8 mouse cellular contexts compared by ENCODE assay signal in genomic region chr19:46055752-46056387, GRCm38 (mm10). TPM values are rescaled to one million over a fixed set of nuclear protein-coding genes. Genes with fewer than 3 reads are reported as not detected.
DNase-seq lines count a peak whose midpoint lies in the region; ATAC-seq and TF ChIP-seq lines count a peak whose summit lies in the region.

No protein-coding gene starts in this region.

- 3% methylated on average over 11 of the region's 11 CpGs for WGBS in heart, embryonic 11.5 days (ENCODE audit: insufficient replicate concordance)
- under 1% methylated on average over 11 of the region's 11 CpGs for WGBS in limb, embryonic 15.5 days

- H3K4me1 ChIP-seq in heart, embryonic 11.5 days (ENCODE audit: control insufficient read depth, insufficient read depth, low read length) = peaks cover 7% of the 10 kb centered on the region
- peaks cover 4 to 34% of the 10 kb centered on the region in 2 experiments; a peak in 3 of 4 replicates for H3K4me1 ChIP-seq in CH12.LX (ENCODE audit: control insufficient read depth in 1 of 2, insufficient read depth in 2 of 2)
- H3K4me1 ChIP-seq in limb, embryonic 15.5 days = peaks cover 25% of the 10 kb centered on the region; the same call in 1 of the 2 replicates

- TF ChIP-seq CTCF in CH12.LX (conservative IDR thresholded peaks at IDR 0.05 in 1 of 2, IDR thresholded peaks at IDR 0.05 in 1 of 2; ENCODE audit: low read depth in 2 of 2, low read length in 2 of 2) = peak in 1 of 2 experiments; percentile 70; a peak in 3 of 4 replicates

- no peak; the same call in 1 of the 2 replicates for TF ChIP-seq POLR2A in CH12.LX (IDR thresholded peaks at IDR 0.05; ENCODE audit: low read depth, low read length)

- dilution Hi-C loops in CH12.LX (cut with MboI; ENCODE audit: extremely low pct_ligation_motif_present, extremely low pct_unique_long_range_greater_than_20kb, low sequenced_read_pairs) = no loop called here

- peak overlapping the region; percentile 96; the same call in 1 of the 2 replicates for H3K27ac ChIP-seq in heart, embryonic 11.5 days (ENCODE audit: low read depth, low read length)
- peak overlapping the region; percentile 81; the same call in 1 of the 2 replicates for H3K27ac ChIP-seq in CH12.LX (ENCODE audit: insufficient read depth, low read depth)
- H3K27ac ChIP-seq in limb, embryonic 15.5 days = peak overlapping the region; percentile 97

- H3K9me3 ChIP-seq in heart, embryonic 11.5 days (replicated peaks; ENCODE audit: control insufficient read depth, low read length) = no peaks in the 10 kb centered on the region
- H3K9me3 ChIP-seq in CH12.LX (replicated peaks; ENCODE audit: low read length) = no peaks in the 10 kb centered on the region
- H3K9me3 ChIP-seq in limb, embryonic 15.5 days = no peaks in the 10 kb centered on the region

- DNase-seq in heart, adult 18-20 months = no peak
- DNase-seq in CH12.LX (ENCODE audit: extremely low read depth) = no peak
- DNase-seq in layer of hippocampus, postnatal 10 days (ENCODE audit: low spot score in 2 of 2) = no peak
- no peak for DNase-seq in ovary, adult 18-20 months (ENCODE audit: low spot score)

- peak overlapping the region; percentile 85 for H3K4me3 ChIP-seq in heart, embryonic 11.5 days (ENCODE audit: low read depth, low read length)
- H3K4me3 ChIP-seq in CH12.LX (replicated peaks in 1 of 3; ENCODE audit: low read depth in 2 of 3, low read length in 2 of 3, poor library complexity in 1 of 3) = peak overlapping the region; percentile 84 to 98 (median 95)
- peak overlapping the region; percentile 98 for H3K4me3 ChIP-seq in limb, embryonic 15.5 days

- in situ Hi-C loops in CH12.LX (cut with MboI; ENCODE audit: low pct_ligation_motif_present, low pct_unique_long_range_greater_than_20kb, low sequenced_read_pairs) = no loop called here

- peaks cover 38% of the 10 kb centered on the region for H3K79me2 ChIP-seq in CH12.LX (replicated peaks; ENCODE audit: control insufficient read depth, extremely low read depth, insufficient read depth, poor library complexity, severe bottlenecking)

- peak overlapping the region; percentile 87 for H3K4me2 ChIP-seq in heart, embryonic 11.5 days
- peak overlapping the region; percentile 96 for H3K4me2 ChIP-seq in CH12.LX (ENCODE audit: insufficient read depth, low read depth, poor library complexity, severe bottlenecking)
- peak overlapping the region; percentile 44 for H3K4me2 ChIP-seq in limb, embryonic 15.5 days

- no peak for TF ChIP-seq EP300 in CH12.LX (IDR thresholded peaks at IDR 0.05; ENCODE audit: low read length)

- peak; percentile 21 for TF ChIP-seq RAD21 in CH12.LX (IDR thresholded peaks at IDR 0.05; ENCODE audit: low read depth, low read length)

- H3K27me3 ChIP-seq in heart, embryonic 11.5 days (ENCODE audit: control insufficient read depth, insufficient read depth, low read length) = no peaks in the 10 kb centered on the region
- H3K27me3 ChIP-seq in CH12.LX (replicated peaks) = no peaks in the 10 kb centered on the region
- H3K27me3 ChIP-seq in limb, embryonic 15.5 days = no peaks in the 10 kb centered on the region

- H3K36me3 ChIP-seq in heart, embryonic 11.5 days (ENCODE audit: control insufficient read depth, insufficient read depth, low read length) = no peaks in the 10 kb centered on the region
- H3K36me3 ChIP-seq in CH12.LX (replicated peaks in 1 of 2; ENCODE audit: control insufficient read depth in 1 of 2, insufficient read depth in 1 of 2, low read length in 1 of 2) = peaks cover 0 to 14% of the 10 kb centered on the region in 2 experiments
- H3K36me3 ChIP-seq in limb, embryonic 15.5 days = no peaks in the 10 kb centered on the region

- ATAC-seq in heart, embryonic 11.5 days (replicated peaks; ENCODE audit: insufficient number of reproducible peaks, low FRiP score, low TSS enrichment) = peak; percentile 64
- peak; percentile 80 for ATAC-seq in erythroid progenitor cell, adult 5-6 weeks (replicated peaks; ENCODE audit: low FRiP score, poor library complexity, severe bottlenecking)
- ATAC-seq in limb, embryonic 15.5 days (ENCODE audit: insufficient number of reproducible peaks, low FRiP score, low TSS enrichment, low read depth) = peak; percentile 68
- peak; percentile 82 for ATAC-seq in neutrophil, adult 5-6 weeks (ENCODE audit: extremely low read depth, insufficient number of reproducible peaks, low FRiP score, poor library complexity, severe bottlenecking)

- H3K9ac ChIP-seq in heart, embryonic 11.5 days (ENCODE audit: low read depth, low read length) = peak overlapping the region; percentile 94
- peak overlapping the region; percentile 89 for H3K9ac ChIP-seq in CH12.LX (ENCODE audit: insufficient read depth, low read depth)
- 0 out of 2 replicates have a peak overlapping the region, but pooled peaks have one; percentile 20 for H3K9ac ChIP-seq in limb, embryonic 15.5 days

TF ChIP-seq in CH12.LX, 34 proteins besides CTCF, POLR2A, EP300 and RAD21:
- TF ChIP-seq SMC3 (IDR thresholded peaks at IDR 0.05; ENCODE audit: low read depth, low read length) (peak; percentile 30), HCFC1 (IDR thresholded peaks at IDR 0.05; ENCODE audit: low read depth, low read length) (no peak)

RNA-seq across cellular contexts. Expression of gene Ldb1, which starts 10.9 kb away (rescaled TPM):
- 53.6 and 59.7 TPM in 2 replicates for polyA plus RNA-seq in heart, embryonic 11.5 days (2014; fragmentation: Nextera tagmentation; extraction: Ambion mirVana)
- total RNA-seq in heart, adult 18-20 months (2021) = 10 to 100 TPM; 35.2 to 37.3 TPM
- 56.9 and 63.1 TPM in 2 replicates for total RNA-seq in CH12.LX (2012; rRNA removed)
- total RNA-seq in CH12.LX (2014; rRNA removed) = 59.2 and 67.6 TPM in 2 replicates
- 114 and 120 TPM in 2 replicates for polyA plus RNA-seq in CH12.LX (2012; ENCODE audit: insufficient read length, low read depth)
- 45.3 and 53.3 TPM in 2 replicates for total RNA-seq in erythroid progenitor cell, adult 5-6 weeks (2015; ENCODE audit: low replicate concordance)
- 62.8 and 77.5 TPM in 2 replicates for total RNA-seq in erythroid progenitor cell, adult 5-6 weeks (2017; ENCODE audit: low replicate concordance)
- polyA plus RNA-seq in limb, embryonic 15.5 days (2015; fragmentation: Nextera tagmentation; extraction: Ambion mirVana) = 87.0 and 103 TPM in 2 replicates
- 162 and 164 TPM in 2 replicates for total RNA-seq in neutrophil, adult 5-6 weeks (2017)
- 100 to 1,000 TPM; 104 to 113 TPM for total RNA-seq in layer of hippocampus, postnatal 10 days (2021)

RNA-seq across cellular contexts. Expression of gene Pprc1, which starts 11.2 kb away (rescaled TPM):
- 36.8 and 46.7 TPM in 2 replicates for polyA plus RNA-seq in heart, embryonic 11.5 days (2014; fragmentation: Nextera tagmentation; extraction: Ambion mirVana)
- 10 to 100 TPM; 14.2 to 14.9 TPM for total RNA-seq in heart, adult 18-20 months (2021)
- total RNA-seq in CH12.LX (2012; rRNA removed) = 21.2 and 26.1 TPM in 2 replicates
- 9.2 and 13.0 TPM in 2 replicates for total RNA-seq in CH12.LX (2014; rRNA removed)
- 65.0 and 68.7 TPM in 2 replicates for polyA plus RNA-seq in CH12.LX (2012; ENCODE audit: insufficient read length, low read depth)
- 69.2 and 76.8 TPM in 2 replicates for total RNA-seq in erythroid progenitor cell, adult 5-6 weeks (2015; ENCODE audit: low replicate concordance)
- total RNA-seq in erythroid progenitor cell, adult 5-6 weeks (2017; ENCODE audit: low replicate concordance) = 76.5 and 82.0 TPM in 2 replicates
- 36.8 and 37.0 TPM in 2 replicates for polyA plus RNA-seq in limb, embryonic 15.5 days (2015; fragmentation: Nextera tagmentation; extraction: Ambion mirVana)
- 9.7 and 13.0 TPM in 2 replicates for total RNA-seq in neutrophil, adult 5-6 weeks (2017)
- total RNA-seq in layer of hippocampus, postnatal 10 days (2021) = 10 to 100 TPM; 34.7 to 36.2 TPM

RNA-seq across cellular contexts. Expression of gene Nolc1, which starts 19.8 kb away (rescaled TPM):
- 64.1 and 65.4 TPM in 2 replicates for polyA plus RNA-seq in heart, embryonic 11.5 days (2014; fragmentation: Nextera tagmentation; extraction: Ambion mirVana)
- total RNA-seq in heart, adult 18-20 months (2021) = 10 to 100 TPM; 17.9 to 19.1 TPM
- total RNA-seq in CH12.LX (2012; rRNA removed) (88.0 and 137 TPM in 2 replicates), CH12.LX (2014; rRNA removed) (96.0 and 99.2 TPM in 2 replicates)
- 333 and 358 TPM in 2 replicates for polyA plus RNA-seq in CH12.LX (2012; ENCODE audit: insufficient read length, low read depth)
- total RNA-seq in erythroid progenitor cell, adult 5-6 weeks (2015; ENCODE audit: low replicate concordance) = 9.6 and 16.2 TPM in 2 replicates
- total RNA-seq in erythroid progenitor cell, adult 5-6 weeks (2017; ENCODE audit: low replicate concordance) = 18.5 and 27.3 TPM in 2 replicates
- 70.4 and 79.6 TPM in 2 replicates for polyA plus RNA-seq in limb, embryonic 15.5 days (2015; fragmentation: Nextera tagmentation; extraction: Ambion mirVana)
- total RNA-seq in neutrophil, adult 5-6 weeks (2017) = 40.4 and 44.9 TPM in 2 replicates
- 10 to 100 TPM; 41.2 to 45.6 TPM for total RNA-seq in layer of hippocampus, postnatal 10 days (2021)

RNA-seq across cellular contexts. Expression of gene Hps6, which starts 52.6 kb away (rescaled TPM):
- polyA plus RNA-seq in heart, embryonic 11.5 days (2014; fragmentation: Nextera tagmentation; extraction: Ambion mirVana) = 3.0 and 3.6 TPM in 2 replicates
- 1 to 10 TPM; 5.0 to 5.1 TPM for total RNA-seq in heart, adult 18-20 months (2021)
- 10.5 and 10.6 TPM in 2 replicates for total RNA-seq in CH12.LX (2012; rRNA removed)
- total RNA-seq in CH12.LX (2014; rRNA removed) = 6.0 and 6.7 TPM in 2 replicates
- polyA plus RNA-seq in CH12.LX (2012; ENCODE audit: insufficient read length, low read depth) = 5.1 and 5.8 TPM in 2 replicates
- total RNA-seq in erythroid progenitor cell, adult 5-6 weeks (2015; ENCODE audit: low replicate concordance) = not detected in 2 replicates
- total RNA-seq in erythroid progenitor cell, adult 5-6 weeks (2017; ENCODE audit: low replicate concordance) = 1.2 TPM in 1 of 2 replicates, not detected in the other
- polyA plus RNA-seq in limb, embryonic 15.5 days (2015; fragmentation: Nextera tagmentation; extraction: Ambion mirVana) = 8.8 and 9.2 TPM in 2 replicates
- 6.8 and 8.3 TPM in 2 replicates for total RNA-seq in neutrophil, adult 5-6 weeks (2017)
- total RNA-seq in layer of hippocampus, postnatal 10 days (2021) = 1 to 10 TPM; 4.6 to 4.7 TPM

RNA-seq across cellular contexts. Expression of gene Armh3, which starts 57.6 kb away (rescaled TPM):
- polyA plus RNA-seq in heart, embryonic 11.5 days (2014; fragmentation: Nextera tagmentation; extraction: Ambion mirVana) = 9.6 and 11.9 TPM in 2 replicates
- total RNA-seq in heart, adult 18-20 months (2021) = 10 to 100 TPM; 16.2 to 17.2 TPM
- total RNA-seq in CH12.LX (2012; rRNA removed) (1.9 and 2.2 TPM in 2 replicates), CH12.LX (2014; rRNA removed) (1.1 and 1.3 TPM in 2 replicates)
- 4.3 and 4.9 TPM in 2 replicates for polyA plus RNA-seq in CH12.LX (2012; ENCODE audit: insufficient read length, low read depth)
- total RNA-seq in erythroid progenitor cell, adult 5-6 weeks (2015; ENCODE audit: low replicate concordance) = 0.72 and 3.4 TPM in 2 replicates
- 1.2 and 2.0 TPM in 2 replicates for total RNA-seq in erythroid progenitor cell, adult 5-6 weeks (2017; ENCODE audit: low replicate concordance)
- 16.3 and 17.3 TPM in 2 replicates for polyA plus RNA-seq in limb, embryonic 15.5 days (2015; fragmentation: Nextera tagmentation; extraction: Ambion mirVana)
- 9.0 and 10.3 TPM in 2 replicates for total RNA-seq in neutrophil, adult 5-6 weeks (2017)
- total RNA-seq in layer of hippocampus, postnatal 10 days (2021) = 10 to 100 TPM; 21.5 to 26.0 TPM

Comparison
In these comparisons a context has a peak if more than half of its experiments do, and no peak if none do; other contexts are left out.
1. H3K4me2 ChIP-seq: peak in every context shown above with its lines; median percentile 96 in CH12.LX; 87 in heart, embryonic 11.5 days; 44 in limb, embryonic 15.5 days.
2. H3K9ac ChIP-seq: peak in every context shown above with its lines; median percentile 94 in heart, embryonic 11.5 days; 89 in CH12.LX; 20 in limb, embryonic 15.5 days.